20 mouse cellular contexts compared by ENCODE assay signal in genomic region chr3:122107643-122108194, GRCm38 (mm10).
DNase-seq lines count a peak whose midpoint lies in the region; ATAC-seq and TF ChIP-seq lines count a peak whose summit lies in the region.
"Had no signal": no experiment of that assay in that cellular context is flagged by ENCODE, and none has a peak within 500 bp of the region (broad histone marks: within the 10 kb centered on the region; RNA-seq: fewer than 3 reads in every experiment).

No protein-coding gene starts in this region.

- H3K4me1 ChIP-seq in heart, embryonic 10.5 days, result peaks cover 65% of the 10 kb centered on the region
- H3K4me1 ChIP-seq in lung, embryonic 16.5 days (replicated peaks; ENCODE audit: control insufficient read depth, insufficient read depth, low read length), result peaks cover 21% of the 10 kb centered on the region
- peaks cover 76% of the 10 kb centered on the region for H3K4me1 ChIP-seq in liver, embryonic 13.5 days (replicated peaks)

- H3K9ac ChIP-seq in lung, embryonic 16.5 days (ENCODE audit: low read length), result no peak overlapping the region
- peak overlapping the region; percentile 40; the same call in 1 of the 2 replicates for H3K9ac ChIP-seq in liver, embryonic 13.5 days
- H3K9ac ChIP-seq: hindbrain, embryonic 13.5 days; limb, embryonic 12.5 days; midbrain, embryonic 13.5 days had no signal

- DNase-seq in heart, embryonic 10.5 days (ENCODE audit: low spot score), result no peak
- DNase-seq in heart, adult 18-20 months, result no peak
- DNase-seq in lung, postnatal 4 days, result no peak
- DNase-seq in liver, embryonic 13.5 days, result no peak
- no peak for DNase-seq in layer of hippocampus, postnatal 10 days (ENCODE audit: low spot score in 2 of 2)
- DNase-seq in layer of hippocampus, adult 2 months (ENCODE audit: low spot score in 2 of 2), result no peak
- no peak for DNase-seq in T-cell, adult 2 months (ENCODE audit: low spot score)
- DNase-seq: adrenal gland, postnatal 10 days; B cell, adult 2 months; cerebellum, adult 8-10 months; kidney, adult 9 months; right cerebral cortex, adult 18-20 months; spleen, adult 18-20 months; thymus, postnatal 4 days had no signal

- WGBS in heart, embryonic 10.5 days, result 71% methylated on average over 14 of the region's 14 CpGs
- WGBS in lung, embryonic 16.5 days, result 81% methylated on average over 14 of the region's 14 CpGs
- 30% methylated on average over 14 of the region's 14 CpGs for WGBS in liver, embryonic 13.5 days (ENCODE audit: insufficient replicate concordance)

- no peaks in the 10 kb centered on the region for H3K27me3 ChIP-seq in heart, embryonic 10.5 days (ENCODE audit: insufficient read depth, poor library complexity, severe bottlenecking)
- H3K27me3 ChIP-seq in lung, embryonic 16.5 days (ENCODE audit: control insufficient read depth, insufficient read depth, low read depth, low read length), result no peaks in the 10 kb centered on the region
- H3K27me3 ChIP-seq in liver, embryonic 13.5 days, result no peaks in the 10 kb centered on the region
- H3K27me3 ChIP-seq: limb, embryonic 12.5 days; midbrain, embryonic 13.5 days had no signal

- H3K9me3 ChIP-seq in heart, embryonic 10.5 days, result no peaks in the 10 kb centered on the region
- no peaks in the 10 kb centered on the region for H3K9me3 ChIP-seq in lung, embryonic 16.5 days (ENCODE audit: control insufficient read depth, low read length)
- H3K9me3 ChIP-seq in liver, embryonic 13.5 days (replicated peaks), result no peaks in the 10 kb centered on the region
- H3K9me3 ChIP-seq: hindbrain, embryonic 13.5 days; limb, embryonic 12.5 days; midbrain, embryonic 13.5 days had no signal

- H3K4me3 ChIP-seq in heart, embryonic 10.5 days, result no peak overlapping the region
- no peak overlapping the region for H3K4me3 ChIP-seq in lung, embryonic 16.5 days (ENCODE audit: low read length)
- H3K4me3 ChIP-seq in liver, embryonic 13.5 days (replicated peaks), result peak overlapping the region; percentile 23; the same call in 1 of the 2 replicates
- H3K4me3 ChIP-seq in layer of hippocampus, adult 2 months, result no peak overlapping the region
- H3K4me3 ChIP-seq: hindbrain, embryonic 13.5 days; limb, embryonic 12.5 days; midbrain, embryonic 13.5 days had no signal

- TF ChIP-seq CTCF in layer of hippocampus, adult 2 months (conservative IDR thresholded peaks at IDR 0.05), result no peak

- ATAC-seq in lung, embryonic 16.5 days (ENCODE audit: low read depth), result no peak
- ATAC-seq in liver, embryonic 13.5 days (ENCODE audit: low read depth), result no peak
- ATAC-seq: forebrain, embryonic 14.5 days; midbrain, embryonic 13.5 days had no signal

- no peaks in the 10 kb centered on the region for H3K36me3 ChIP-seq in heart, embryonic 10.5 days
- no peaks in the 10 kb centered on the region for H3K36me3 ChIP-seq in lung, embryonic 16.5 days (ENCODE audit: control insufficient read depth, insufficient read depth, low read length)
- H3K36me3 ChIP-seq in liver, embryonic 13.5 days, result no peaks in the 10 kb centered on the region
- H3K36me3 ChIP-seq: hindbrain, embryonic 13.5 days; limb, embryonic 12.5 days; midbrain, embryonic 13.5 days had no signal

- peak overlapping the region; percentile 24; the same call in 1 of the 2 replicates for H3K27ac ChIP-seq in heart, embryonic 10.5 days
- H3K27ac ChIP-seq in lung, embryonic 16.5 days (ENCODE audit: low read length), result peak overlapping the region; percentile 21
- peak overlapping the region; percentile 34; the same call in 1 of the 2 replicates for H3K27ac ChIP-seq in liver, embryonic 13.5 days
- H3K27ac ChIP-seq in layer of hippocampus, adult 2 months, result no peak overlapping the region
- H3K27ac ChIP-seq: hindbrain, embryonic 13.5 days; limb, embryonic 12.5 days; macrophage; midbrain, embryonic 13.5 days had no signal

- H3K4me2 ChIP-seq in lung, embryonic 16.5 days (ENCODE audit: low read depth, low read length), result no peak overlapping the region
- peak overlapping the region; percentile 60 for H3K4me2 ChIP-seq in liver, embryonic 13.5 days
- H3K4me2 ChIP-seq: hindbrain, embryonic 13.5 days; limb, embryonic 12.5 days; midbrain, embryonic 13.5 days had no signal
